In the genomic region with DNA sequence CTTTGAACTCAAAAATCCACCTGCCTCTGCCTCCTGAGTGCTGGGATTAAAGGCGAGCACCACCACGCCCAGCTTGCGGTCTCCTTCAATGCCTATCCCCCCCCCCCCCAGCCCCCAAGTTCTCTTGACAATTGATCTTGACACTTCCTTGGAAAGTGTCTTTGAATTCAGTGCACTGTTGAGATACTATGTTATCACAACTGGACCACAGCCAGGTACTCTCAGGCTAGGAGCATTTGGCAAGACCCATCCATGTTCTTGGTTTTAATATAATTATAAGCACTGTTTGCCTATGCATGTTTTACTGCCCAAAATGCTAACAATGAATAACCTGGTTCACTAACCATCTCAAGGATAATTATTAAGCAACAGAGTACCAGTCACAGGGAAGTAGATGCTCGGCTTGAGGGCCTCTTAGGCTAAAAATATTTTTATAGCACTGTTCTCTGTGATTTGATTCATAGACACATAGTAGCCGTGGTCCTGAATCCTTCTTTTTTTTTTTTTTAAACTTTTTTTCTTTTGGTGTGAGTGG, we compare ENCODE assay signal across 29 mouse cellular contexts. TPM values are rescaled to one million over a fixed set of nuclear protein-coding genes. Genes with fewer than 3 reads are reported as not detected.
DNase-seq lines count a peak whose midpoint lies in the region; ATAC-seq lines count a peak whose summit lies in the region.
"Had no signal": no experiment of that assay in that cellular context is flagged by ENCODE, and none has a peak within 500 bp of the region (broad histone marks: within the 10 kb centered on the region; RNA-seq: fewer than 3 reads in every experiment).

No protein-coding gene starts in this region.

- no peak overlapping the region for H3K27ac ChIP-seq in neural tube, embryonic 15.5 days (replicated peaks)
- H3K27ac ChIP-seq: forebrain, embryonic 15.5 days; hindbrain, embryonic 10.5 days; midbrain, embryonic 12.5 days had no signal

- peak; percentile 73 for DNase-seq in kidney, adult 9 months
- DNase-seq in kidney, adult 18-20 months: no peak
- DNase-seq in MEL-GATA-1-ER (ENCODE audit: extremely low read depth, low read depth): peak; percentile 30
- DNase-seq in kidney, postnatal 10 days: peak; percentile 32
- peak; percentile 28 for DNase-seq in lung, postnatal 10 days
- no peak for DNase-seq in cerebellum, postnatal 4 days (ENCODE audit: low spot score in 2 of 2)
- DNase-seq in natural killer cell, adult 2 months (ENCODE audit: low spot score in 2 of 2): no peak
- DNase-seq: adrenal gland, adult 2 months; cerebellum, adult 18-20 months; cerebellum, postnatal 14 days; embryo, embryonic 11 days; gastrocnemius, postnatal 10 days; heart, adult 18-20 months; heart, postnatal 10 days; layer of hippocampus, postnatal 36 days; retina, postnatal 1 day had no signal

- H3K4me2 ChIP-seq in neural tube, embryonic 15.5 days: no peak overlapping the region
- H3K4me2 ChIP-seq: forebrain, embryonic 15.5 days; heart, embryonic 12.5 days; midbrain, embryonic 12.5 days had no signal

- no peaks in the 10 kb centered on the region for H3K36me3 ChIP-seq in neural tube, embryonic 15.5 days
- H3K36me3 ChIP-seq: forebrain, embryonic 15.5 days; heart, embryonic 12.5 days; hindbrain, embryonic 10.5 days; midbrain, embryonic 12.5 days had no signal

- H3K4me1 ChIP-seq in neural tube, embryonic 15.5 days: no peaks in the 10 kb centered on the region
- H3K4me1 ChIP-seq: forebrain, embryonic 15.5 days; heart, embryonic 12.5 days; midbrain, embryonic 12.5 days had no signal

- no peak overlapping the region for H3K4me3 ChIP-seq in neural tube, embryonic 15.5 days (replicated peaks)
- H3K4me3 ChIP-seq: forebrain, embryonic 15.5 days; heart, embryonic 12.5 days; hindbrain, embryonic 10.5 days; midbrain, embryonic 12.5 days had no signal

- no peak overlapping the region for H3K9ac ChIP-seq in neural tube, embryonic 15.5 days (replicated peaks)
- H3K9ac ChIP-seq: forebrain, embryonic 15.5 days; heart, embryonic 12.5 days; midbrain, embryonic 12.5 days had no signal

- no peaks in the 10 kb centered on the region for H3K9me3 ChIP-seq in neural tube, embryonic 15.5 days (replicated peaks)
- H3K9me3 ChIP-seq: forebrain, embryonic 15.5 days; heart, embryonic 12.5 days; hindbrain, embryonic 10.5 days; midbrain, embryonic 12.5 days had no signal

- H3K27me3 ChIP-seq in neural tube, embryonic 15.5 days (replicated peaks): 0 out of 2 replicates have a peak, but pooled peaks cover 3% of the 10 kb centered on the region
- H3K27me3 ChIP-seq: forebrain, embryonic 15.5 days; heart, embryonic 12.5 days; midbrain, embryonic 12.5 days had no signal

- 86% methylated on average over 5 of the region's 5 CpGs for WGBS in neural tube, embryonic 15.5 days

- no peak for ATAC-seq in neural tube, embryonic 15.5 days (ENCODE audit: low FRiP score)
- ATAC-seq: CD4-positive, CD25-positive, alpha-beta regulatory T cell, adult 4 months; forebrain, embryonic 15.5 days; hindbrain, embryonic 16.5 days had no signal

RNA-seq across cellular contexts. Expression of a gene that starts 2.2 kb away (rescaled TPM):
- polyA plus RNA-seq in neural tube, embryonic 15.5 days (2015; fragmentation: Nextera tagmentation; extraction: Ambion mirVana): 0.19 TPM in 1 of 2 replicates, not detected in the other
- polyA plus RNA-seq: adrenal gland, adult 2 months; CD4-positive, CD25-positive, alpha-beta regulatory T cell, adult 4 months; embryonic facial prominence, embryonic 14.5 days; forebrain, embryonic 15.5 days; heart, embryonic 12.5 days; hindbrain, embryonic 10.5 days; limb, embryonic 11.5 days; liver, adult 2 months; liver, embryonic 16.5 days; midbrain, embryonic 12.5 days; neural tube, embryonic 11.5 days; testis, adult 2 months had no signal

RNA-seq across cellular contexts. Expression of a gene that starts 6.9 kb away (rescaled TPM):
- polyA plus RNA-seq in neural tube, embryonic 15.5 days (2015; fragmentation: Nextera tagmentation; extraction: Ambion mirVana): 17.7 and 18.7 TPM in 2 replicates

Comparison
In these comparisons a context has a peak if more than half of its experiments do, and no peak if none do; other contexts are left out.
1. DNase-seq: peak in kidney, adult 9 months (single experiment), MEL-GATA-1-ER (single experiment), kidney, postnatal 10 days (single experiment) and lung, postnatal 10 days (single experiment); none in kidney, adult 18-20 months (single experiment), cerebellum, postnatal 4 days (0 of 2) and natural killer cell, adult 2 months (0 of 2).